Mouse (Mus musculus) bone marrow, adult 2 months (tissue): Measurements from ENCODE around the gene Olfr1024.

ENCODE experiments used
- CTCF ChIP-seq: fragments of 200-500 bp; IDR thresholded peaks from 2 replicates; pipeline ENCODE4 v1.5.1; 2011; ENCODE audit warnings: low read length, control low read depth; ENCODE audit not compliant: control insufficient read depth, insufficient read depth
- POLR2A ChIP-seq: fragments of 200-500 bp; IDR thresholded peaks from 2 replicates; pipeline ENCODE4 v1.6.1; 2011; ENCODE audit warnings: low read depth, mild to moderate bottlenecking, control low read depth, low read length, borderline replicate concordance; ENCODE audit not compliant: control insufficient read depth

GRCm38 (mm10) chr2:85921258-85921657 lies 16.4 kb upstream of the Olfr1024 start, which contains the start of gene Olfr1026:
- TF ChIP-seq CTCF = no peak
- TF ChIP-seq POLR2A = no peak
